Mouse (Mus musculus): ENCODE measurements around the gene Maml1. TPM values are rescaled to one million over a fixed set of nuclear protein-coding genes. Genes with fewer than 3 reads are reported as not detected.

Gene Maml1
- 10 to 100 TPM; 46.0 to 48.1 TPM for total RNA-seq (2023)

DNA sequence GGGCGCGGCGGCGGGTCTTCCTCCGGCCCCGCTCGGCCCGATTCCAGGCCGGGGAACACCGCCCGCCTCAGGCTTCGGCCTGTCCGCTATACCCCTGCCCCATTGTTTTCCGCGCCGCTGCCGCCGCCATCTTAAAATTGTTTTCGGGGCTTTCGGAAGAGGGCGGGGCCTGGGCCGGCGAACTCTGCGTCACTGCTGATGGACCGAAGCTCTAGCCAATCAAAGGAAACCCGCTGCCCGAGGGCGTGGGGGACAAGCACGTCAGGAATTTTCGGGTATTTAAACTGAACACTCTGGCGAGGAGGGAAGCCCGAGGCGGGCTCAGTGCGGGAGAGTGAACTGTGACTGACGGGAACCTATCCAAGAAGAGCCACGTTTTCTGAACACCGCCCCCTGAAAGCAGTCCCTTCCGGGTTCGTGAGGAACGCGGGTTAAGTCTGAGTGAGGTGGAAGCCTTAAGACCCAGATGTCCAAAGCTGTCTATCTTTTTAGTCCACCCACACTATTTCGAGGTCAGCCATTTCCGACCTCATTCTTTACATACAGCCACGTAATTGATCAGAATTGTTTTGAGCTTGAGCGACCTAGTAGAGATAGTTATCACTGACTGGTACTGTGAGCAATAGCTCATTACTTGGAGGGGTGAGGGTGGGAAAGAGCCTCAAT lies at the start of gene Maml1:
Gene Maml1 (minus strand): TSS at position 122 of the 666 bp plus-strand sequence.

GRCm38 (mm10) chr11:50325496-50326301 lies 33.6 kb upstream of the Maml1 start, which contains the start of gene Canx:
TSS of gene Canx (minus strand) at chr11:50325673.

GRCm38 (mm10) chr11:50238324-50238723 lies 53.8 kb downstream of the Maml1 start, which contains the start of gene Ltc4s:
TSS of gene Ltc4s (minus strand) at chr11:50238616.

DNA sequence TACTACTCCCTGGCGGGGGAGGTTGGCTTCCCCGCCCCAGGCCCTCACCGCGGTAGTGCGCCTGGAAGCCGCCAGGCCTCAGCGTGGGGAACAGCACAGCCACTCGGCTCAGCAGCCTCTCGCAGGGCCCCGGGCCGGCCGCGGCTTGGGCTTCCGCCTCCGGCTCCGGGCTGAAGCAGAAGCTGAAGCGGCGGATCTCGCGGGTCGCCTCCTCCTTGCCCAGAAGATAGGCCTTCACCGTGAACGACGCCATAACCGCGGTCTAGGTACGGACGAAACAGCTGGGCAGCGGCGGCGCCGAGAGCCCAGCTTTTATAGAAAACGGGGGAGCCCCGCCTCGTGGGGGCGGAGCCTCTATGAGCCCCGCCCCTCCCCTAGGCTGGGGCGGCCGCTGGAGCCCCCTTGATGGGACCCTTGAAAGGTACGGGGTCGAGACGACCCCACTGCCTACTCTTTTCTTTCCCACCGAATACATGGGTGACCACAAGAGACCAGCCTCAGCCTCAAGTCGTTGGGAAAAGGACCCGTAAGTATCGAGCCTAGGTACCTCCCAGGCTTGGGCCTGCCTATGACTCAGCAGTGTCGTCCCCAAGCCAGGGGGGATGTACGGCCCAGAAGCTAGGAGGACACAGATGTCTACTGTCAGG lies 81.5 kb downstream of the Maml1 start, which contains the start of the genes Sqstm1 and Mgat4b:
Gene Sqstm1 (minus strand): TSS at position 323 of the 647 bp plus-strand sequence.
Gene Mgat4b (plus strand): TSS at position 386 of the 647 bp plus-strand sequence.

Other genes with a start within 250 kb of the Maml1 start
- gene Tbc1d9b, start 160.9 kb downstream of the Maml1 start, total RNA-seq (2023): 10 to 100 TPM; 55.4 to 64.1 TPM
- gene Mrnip, start 117.9 kb downstream of the Maml1 start, total RNA-seq (2023): 1 to 10 TPM; 2.8 to 4.0 TPM
- gene Sqstm1, start 81.5 kb downstream of the Maml1 start, total RNA-seq (2023): 100 to 1,000 TPM; 315 to 336 TPM
- 10 to 100 TPM; 14.0 to 20.4 TPM for gene Mgat4b, start 81.4 kb downstream of the Maml1 start, total RNA-seq (2023)
- gene Ltc4s, start 53.7 kb downstream of the Maml1 start, total RNA-seq (2023): 1 to 10 TPM in 1 of 2 experiments, under 1 TPM in 1; 0.71 to 1.6 TPM
- 100 to 1,000 TPM; 152 to 185 TPM for gene Canx, start 33.4 kb upstream of the Maml1 start, total RNA-seq (2023)
- gene Cby3, start 62.2 kb upstream of the Maml1 start, total RNA-seq (2023): not detected
- 100 to 1,000 TPM; 424 to 460 TPM for gene Hnrnph1, start 84.7 kb upstream of the Maml1 start, total RNA-seq (2023)
- 10 to 100 TPM; 24.2 to 32.0 TPM for gene Rufy1, start 138.8 kb upstream of the Maml1 start, total RNA-seq (2023)